Mouse (Mus musculus): ENCODE data around the gene Gabra4.

Gene Gabra4

DNA sequence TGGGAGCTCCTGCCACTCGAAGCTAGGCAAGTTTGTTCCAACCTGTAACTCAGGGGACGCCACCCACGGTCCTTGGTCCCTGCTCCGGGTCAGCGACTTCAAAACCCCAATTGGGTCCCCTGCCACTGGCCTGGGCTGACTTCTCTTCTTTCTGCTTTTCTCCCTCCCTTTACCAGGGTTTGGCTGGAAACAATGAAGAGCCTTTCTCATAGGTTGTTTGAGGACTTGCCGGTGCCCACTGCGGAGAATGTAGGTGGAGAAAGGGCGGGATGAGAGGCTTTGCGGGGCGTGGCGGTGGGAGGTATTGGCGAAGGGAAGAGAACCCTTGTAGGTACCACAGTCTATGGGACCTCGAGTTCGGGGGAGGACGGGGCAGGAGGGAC lies at the start of gene Gabra4:
Gabra4 (minus strand) TSS at position 194 of the 383 bp plus-strand sequence.
- DNase-seq (ENCODE audit: extremely low spot score, low spot score): no peak

DNA sequence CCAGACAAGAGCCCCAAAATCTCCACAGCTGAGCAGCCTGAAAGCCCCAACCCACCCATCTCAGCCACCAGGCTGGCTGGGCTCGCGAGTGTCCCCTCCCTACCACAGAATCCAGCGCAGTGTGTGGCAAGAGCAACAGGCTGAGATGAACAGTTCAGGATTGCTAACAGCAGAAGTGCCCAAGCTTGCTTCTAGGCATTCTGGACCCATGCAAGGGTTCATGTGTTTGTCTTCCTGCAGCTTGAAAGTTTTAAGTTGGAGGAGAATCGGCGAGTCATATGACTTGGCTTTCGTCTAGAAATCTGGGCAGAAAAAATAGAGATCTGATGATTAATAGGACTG lies 43.1 kb upstream of the Gabra4 start:
- no peak for DNase-seq (ENCODE audit: extremely low spot score, low spot score)

DNA sequence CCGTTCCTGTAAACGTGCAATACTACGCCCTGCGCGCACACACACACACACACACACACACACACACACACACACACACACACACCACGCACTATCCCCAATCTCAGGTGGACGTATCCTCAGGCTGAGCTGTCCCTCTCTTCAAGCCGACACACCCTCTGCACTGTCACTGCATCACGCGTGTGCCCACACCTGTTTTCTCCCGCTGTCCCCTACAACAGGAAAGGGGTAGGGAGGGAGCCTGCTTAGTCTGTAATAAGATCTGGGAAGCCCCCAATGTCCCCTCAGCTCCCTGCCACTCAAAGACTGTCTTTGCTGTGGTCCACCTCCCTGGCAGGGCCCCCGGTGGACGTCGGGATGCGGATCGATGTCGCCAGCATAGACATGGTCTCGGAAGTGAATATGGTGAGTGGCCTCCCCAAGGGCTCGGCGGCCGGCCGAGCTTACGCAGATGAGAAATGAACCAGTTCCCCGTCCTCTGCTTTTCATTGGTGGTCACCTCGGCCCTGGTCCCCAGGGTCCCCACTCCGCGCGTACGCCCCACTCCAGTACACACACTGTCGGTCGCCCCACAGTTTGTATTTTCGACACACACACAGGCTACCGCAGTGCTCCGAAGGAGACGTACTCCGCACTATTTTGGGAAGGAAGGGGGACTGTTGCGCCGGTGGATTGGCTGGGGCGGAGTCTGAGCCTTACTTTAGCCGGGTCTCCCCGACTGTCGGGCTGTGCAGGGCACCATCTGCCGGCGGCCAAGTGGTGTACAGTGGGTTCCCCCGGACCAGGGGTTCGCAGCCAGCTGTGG lies 42.6 kb upstream of the Gabra4 start:
- DNase-seq (ENCODE audit: extremely low spot score, low spot score): peak; percentile 71

DNA sequence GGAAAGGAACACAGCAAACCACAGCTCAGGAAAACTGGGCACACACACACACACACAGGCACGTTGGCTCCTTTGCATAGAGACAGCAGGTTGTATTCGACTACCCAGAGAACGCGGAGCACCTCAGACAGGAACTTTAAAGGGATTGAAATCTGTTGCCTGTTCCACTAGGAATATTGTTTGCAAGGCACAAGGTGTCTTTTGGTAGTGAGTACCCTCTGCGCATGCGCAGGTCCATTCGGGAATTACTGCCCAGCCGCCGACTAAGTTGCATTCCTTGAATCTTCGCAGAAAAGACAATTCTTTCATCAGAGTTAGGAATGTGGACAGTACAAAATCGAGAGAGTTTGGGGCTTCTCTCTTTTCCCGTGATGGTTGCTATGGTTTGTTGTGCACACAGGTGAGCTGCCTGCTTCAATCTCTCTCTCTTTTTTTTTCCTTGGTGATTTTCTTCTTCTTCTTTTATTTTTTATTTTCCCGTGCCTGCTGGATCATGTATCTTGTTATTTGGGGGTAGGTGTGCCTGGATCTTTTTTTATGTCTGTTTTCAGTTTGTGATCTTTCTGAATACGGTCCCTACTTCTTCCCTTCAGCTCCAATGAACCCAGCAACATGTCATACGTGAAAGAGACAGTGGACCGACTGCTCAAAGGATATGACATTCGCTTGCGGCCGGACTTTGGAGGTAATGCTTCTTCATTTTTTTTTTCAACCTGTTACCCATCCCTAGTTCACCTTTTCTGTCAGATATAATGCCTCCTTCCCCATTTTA lies 41.8 kb upstream of the Gabra4 start:
- DNase-seq (ENCODE audit: extremely low spot score, low spot score): peak; percentile 48

DNA sequence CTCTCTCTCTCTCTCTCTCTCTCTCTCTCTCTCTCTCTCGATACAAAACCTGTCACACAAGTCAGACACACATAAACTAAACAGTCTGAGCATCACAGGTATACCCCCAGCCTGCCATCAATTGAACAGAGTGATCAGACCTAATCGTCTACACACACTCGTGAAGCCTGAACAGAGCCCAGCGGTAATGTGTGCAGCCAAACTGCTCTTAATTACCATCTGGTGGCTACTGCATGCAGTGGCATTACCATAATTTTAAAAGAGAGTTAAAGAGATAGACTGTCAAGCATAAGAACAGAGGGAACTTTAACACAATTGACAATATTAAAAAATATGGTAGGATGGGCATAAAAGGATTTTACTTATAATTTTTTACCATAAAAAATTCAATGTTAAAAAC lies 7.5 kb upstream of the Gabra4 start:
- DNase-seq (ENCODE audit: extremely low spot score, low spot score): no peak

DNA sequence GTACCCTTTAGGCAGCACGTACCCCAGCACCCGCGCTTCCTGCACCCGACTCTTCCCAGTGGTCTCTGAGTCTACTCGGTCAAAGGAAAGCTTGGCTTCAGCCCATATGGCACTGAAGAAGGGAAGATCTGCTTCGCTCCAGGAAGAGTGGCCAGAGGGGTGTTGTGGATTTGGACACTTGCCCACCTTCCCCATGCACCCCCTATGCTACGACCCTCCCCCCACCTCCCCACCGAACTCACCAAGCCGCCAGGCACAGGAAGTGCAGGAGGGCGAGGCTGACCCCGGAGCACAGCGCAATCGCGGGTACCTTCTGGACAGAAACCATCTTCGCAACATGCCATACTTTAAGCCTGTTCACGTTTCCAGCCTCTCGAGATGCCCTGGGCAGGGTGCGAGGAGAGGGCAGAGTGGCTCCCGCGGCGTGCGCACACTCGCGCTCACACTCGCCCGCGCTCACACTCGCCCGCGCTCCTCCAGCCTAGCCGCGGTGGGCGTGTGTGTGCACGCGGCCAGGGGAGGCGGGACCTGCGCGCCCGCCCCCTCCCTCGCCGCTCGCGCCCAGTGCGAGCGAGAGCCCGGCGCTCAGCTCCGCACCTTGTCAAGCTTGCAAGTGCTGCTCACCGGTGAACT lies 510 bp downstream of the Gabra4 start, which contains the start of gene Gabrb1:
Gabrb1 (plus strand) TSS at position 632 of the 633 bp plus-strand sequence.
- DNase-seq (ENCODE audit: extremely low spot score, low spot score): peak; percentile 59

DNA sequence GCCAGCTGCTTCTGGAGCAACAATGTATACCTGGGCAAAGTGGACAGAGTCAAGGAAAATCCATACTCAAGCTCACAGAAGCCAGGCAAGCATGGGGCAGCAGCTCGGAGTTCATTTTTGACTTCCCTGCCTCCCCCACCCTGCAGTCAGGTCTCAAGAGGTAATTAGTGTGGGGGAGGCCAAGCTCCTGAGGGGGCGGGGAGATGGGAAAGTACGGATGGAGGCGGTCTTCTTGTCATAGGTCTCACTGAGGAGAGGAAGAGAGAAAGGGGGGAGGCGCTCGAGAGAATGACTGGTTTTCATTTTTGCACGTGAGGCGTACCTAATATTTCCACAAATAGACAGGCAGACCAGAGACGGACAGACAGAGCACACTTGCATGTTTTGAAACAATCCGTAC lies 1.3 kb downstream of the Gabra4 start:
- DNase-seq (ENCODE audit: extremely low spot score, low spot score): peak; percentile 14

DNA sequence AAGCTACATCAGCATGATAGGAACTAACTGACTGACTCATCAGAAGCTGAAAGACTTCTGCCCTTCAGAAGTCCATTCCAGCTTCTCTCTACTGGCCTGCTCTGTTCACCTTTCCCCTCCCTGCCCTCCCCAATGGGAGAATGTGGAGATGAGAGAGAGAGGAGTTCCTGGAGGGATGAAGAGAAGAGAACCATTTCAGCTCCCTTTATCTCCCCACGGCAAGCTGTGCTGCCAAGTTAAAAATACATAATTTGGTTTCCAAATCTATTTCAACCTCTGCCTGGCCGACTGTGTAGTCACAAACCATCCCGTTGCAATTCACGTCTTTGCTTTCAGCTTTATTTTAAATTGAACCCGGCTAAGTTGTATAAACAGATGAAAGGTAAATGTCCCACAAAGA lies 4.1 kb downstream of the Gabra4 start:
- DNase-seq (ENCODE audit: extremely low spot score, low spot score): no peak

DNA sequence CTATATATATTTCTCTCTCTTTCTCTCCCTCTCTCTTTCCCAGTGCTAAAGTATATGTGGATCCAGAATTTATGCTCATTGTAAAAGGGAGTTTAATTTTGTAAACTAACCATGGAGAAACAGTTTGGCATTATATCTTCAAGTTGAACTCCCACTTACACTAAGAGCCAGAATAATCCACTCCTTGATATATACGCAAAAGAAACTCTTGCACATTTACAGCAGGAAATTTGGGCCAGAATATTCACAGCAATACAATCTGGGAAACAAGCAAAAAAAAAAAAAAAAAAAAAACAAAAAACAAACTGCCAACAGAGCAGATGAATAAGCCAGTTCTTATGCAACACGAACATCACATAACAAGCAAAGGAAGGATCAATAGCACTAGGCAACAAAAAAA lies 10.0 kb downstream of the Gabra4 start:
- DNase-seq (ENCODE audit: extremely low spot score, low spot score): no peak

DNA sequence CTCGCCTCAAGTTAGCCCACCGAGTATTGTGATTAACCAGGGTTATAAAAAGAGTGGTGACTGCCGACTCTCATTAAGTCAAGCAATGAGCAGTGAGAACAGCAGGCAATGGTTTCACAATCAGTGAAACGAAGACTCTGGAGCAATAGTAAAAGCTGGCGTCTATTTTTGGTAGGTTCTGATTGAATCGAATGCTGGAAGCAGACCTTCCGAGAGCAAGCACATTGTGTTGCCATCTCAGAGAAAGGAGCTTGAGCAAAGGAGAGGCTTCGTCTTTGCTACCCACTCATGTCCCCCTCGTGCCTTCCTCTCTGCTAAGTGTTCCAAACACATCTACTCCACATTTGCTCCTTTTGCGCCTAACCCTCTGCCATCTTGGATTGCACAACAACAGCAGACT lies 18.3 kb downstream of the Gabra4 start:
- DNase-seq (ENCODE audit: extremely low spot score, low spot score): no peak

DNA sequence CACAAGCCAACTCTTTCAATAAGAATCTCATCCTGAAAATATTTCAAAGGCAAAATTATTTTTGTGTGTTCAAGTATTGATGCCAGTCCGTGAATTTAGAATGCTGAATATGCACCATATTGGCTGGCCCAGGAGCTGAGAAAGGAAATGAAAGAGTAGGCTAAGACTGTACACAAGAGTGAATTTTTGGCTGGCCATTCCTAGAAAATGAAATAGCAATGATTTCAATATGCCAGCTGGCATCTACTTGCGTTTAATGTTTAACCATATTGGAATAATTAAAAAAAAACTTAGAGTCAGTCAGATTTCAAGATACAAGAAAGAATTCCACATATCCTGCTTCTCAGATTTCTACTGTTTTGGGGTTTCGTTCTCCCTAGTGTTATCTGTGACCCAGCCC lies 30.3 kb downstream of the Gabra4 start:
- no peak for DNase-seq (ENCODE audit: extremely low spot score, low spot score)

DNA sequence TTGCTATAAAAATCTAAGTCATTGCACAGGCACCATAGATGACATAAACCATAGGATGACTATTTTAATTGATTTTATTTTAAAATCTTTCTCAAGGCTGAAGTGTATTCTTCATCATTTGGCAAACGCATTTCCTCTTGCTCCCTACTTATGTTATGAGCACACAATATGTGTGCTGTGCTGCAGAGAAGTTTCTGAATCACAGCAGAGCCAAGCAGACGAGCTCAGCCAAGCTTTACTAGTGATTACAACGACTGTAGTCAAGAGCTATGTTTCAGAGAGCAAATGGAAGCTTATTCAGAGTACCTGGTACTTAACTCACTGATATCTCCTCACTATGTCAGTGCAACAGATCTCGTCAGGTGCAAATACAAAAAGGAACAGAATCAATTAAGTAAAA lies 41.4 kb downstream of the Gabra4 start:
- DNase-seq (ENCODE audit: extremely low spot score, low spot score): no peak

DNA sequence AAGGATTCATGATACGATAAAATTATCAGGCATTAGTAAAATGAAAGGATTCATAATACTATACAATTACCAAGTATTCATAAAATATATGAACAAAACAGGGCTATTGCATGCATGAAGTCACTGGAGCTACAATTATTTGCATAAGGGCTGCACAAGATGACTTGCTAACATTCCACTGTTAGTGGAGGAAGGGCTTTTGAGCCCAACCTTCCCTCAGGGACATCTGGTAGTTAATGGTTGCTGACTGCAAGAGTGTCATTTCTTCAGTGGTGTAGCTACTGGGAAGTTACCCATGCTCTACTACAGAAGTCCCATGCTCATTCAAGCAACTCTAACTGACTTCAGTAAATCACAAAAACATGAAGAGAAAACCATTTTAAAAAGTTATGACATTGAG lies 43.8 kb downstream of the Gabra4 start:
- DNase-seq (ENCODE audit: extremely low spot score, low spot score): no peak

DNA sequence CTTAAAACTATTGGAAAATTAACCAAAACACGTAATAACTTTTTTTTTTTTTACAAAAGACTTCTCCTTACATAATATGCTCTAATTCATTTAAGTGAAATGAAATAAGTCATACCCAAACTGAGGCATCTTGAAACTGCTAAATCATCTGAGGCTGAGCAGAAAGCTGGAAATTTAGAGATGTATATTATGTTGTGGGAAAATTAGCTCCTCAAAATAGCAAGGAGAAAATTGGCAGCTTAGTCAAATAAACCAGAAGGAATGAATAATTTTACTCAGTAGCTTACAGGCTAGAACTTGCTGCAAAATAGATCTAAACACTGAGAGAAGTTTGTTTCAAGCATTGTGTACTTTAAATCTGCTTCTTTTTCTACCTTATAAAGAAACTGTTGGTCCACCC lies 49.4 kb downstream of the Gabra4 start:
- no peak for DNase-seq (ENCODE audit: extremely low spot score, low spot score)

DNA sequence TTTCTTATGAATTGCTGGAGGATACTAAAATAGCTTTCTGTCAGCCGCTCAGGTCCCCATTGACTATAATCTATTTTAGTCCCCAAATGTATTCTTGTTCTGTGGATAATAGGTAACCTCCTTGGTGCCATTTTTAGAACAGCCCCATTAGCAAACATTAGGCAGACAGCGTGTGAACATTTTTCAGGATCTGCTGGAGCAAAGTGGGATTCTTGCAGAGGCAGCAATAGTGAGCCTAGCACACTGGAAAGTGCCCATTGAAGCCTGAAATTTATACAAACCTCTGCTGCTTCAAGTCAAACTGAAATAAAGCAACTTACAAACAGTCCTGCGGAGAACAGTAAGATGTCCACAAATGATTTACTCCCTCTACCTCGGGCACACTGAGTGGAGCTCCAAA lies 51.2 kb downstream of the Gabra4 start:
- no peak for DNase-seq (ENCODE audit: extremely low spot score, low spot score)

DNA sequence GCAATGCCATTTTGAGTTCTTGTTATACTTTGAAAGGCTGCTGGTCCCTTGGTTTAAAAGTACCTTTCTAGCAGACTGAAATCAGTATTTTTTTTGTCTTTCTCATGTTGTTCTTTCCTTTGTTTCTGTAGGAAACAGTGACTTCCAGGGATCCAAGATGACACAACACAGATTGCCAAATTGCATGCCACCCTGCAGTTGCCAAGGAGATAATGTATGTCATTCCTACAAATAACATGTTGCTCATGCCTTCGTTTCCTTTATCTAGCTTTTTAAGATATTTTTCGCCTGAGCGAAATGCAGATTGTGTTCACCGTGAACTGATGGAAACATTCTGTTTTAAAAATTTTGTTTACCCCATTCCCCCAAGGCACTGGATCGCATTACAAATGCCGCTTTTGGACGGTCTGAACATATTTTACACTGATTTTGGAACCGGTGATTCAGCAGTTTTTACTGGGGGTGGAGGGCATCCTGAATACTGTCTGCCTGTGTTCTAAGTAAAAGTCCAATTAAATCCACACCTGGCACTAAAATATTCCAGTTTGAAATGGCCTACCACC lies 53.9 kb downstream of the Gabra4 start:
- DNase-seq (ENCODE audit: extremely low spot score, low spot score): no peak

DNA sequence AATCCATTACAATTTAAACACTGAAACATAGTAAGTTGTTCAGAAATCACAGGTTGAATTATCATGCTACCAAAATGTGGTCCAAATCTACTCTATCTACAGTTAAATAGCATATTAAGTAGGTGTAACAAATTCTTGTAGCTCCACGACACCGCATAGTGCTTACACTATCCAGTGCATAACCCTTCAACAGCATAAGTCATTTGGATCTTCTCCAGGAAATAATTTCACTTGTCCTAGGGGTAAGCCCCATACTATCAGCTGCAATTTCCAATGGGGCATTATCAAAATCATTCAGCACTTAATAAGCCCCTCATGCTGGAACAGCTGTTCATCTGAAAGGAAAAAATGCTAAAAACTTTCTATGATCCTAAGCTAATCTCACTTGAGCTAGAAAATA lies 62.8 kb downstream of the Gabra4 start:
- no peak for DNase-seq (ENCODE audit: extremely low spot score, low spot score)

DNA sequence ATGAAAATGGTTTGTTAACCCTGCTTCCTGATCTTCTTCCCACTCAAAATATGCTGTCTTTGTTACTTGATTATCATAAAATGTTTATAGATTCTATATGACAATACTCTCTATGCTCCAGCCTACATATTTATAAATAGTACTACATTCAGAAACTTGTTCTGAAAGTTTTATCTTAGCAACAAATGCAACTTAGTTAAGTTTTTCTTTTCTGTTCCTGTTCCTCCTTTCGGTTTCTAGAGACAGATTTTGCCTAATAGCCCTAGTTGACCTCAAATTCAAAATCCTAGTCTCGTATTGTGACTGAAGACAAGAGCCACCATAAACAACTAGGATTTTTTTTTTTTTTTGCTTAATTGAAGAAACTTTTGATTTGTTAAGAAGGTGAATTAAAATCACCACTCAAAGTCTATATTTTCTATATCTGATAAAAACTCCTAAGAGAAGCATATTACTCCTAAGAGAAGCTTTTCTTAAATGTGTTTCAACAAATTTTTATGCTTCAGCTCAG lies 64.3 kb downstream of the Gabra4 start:
- no peak for DNase-seq (ENCODE audit: extremely low spot score, low spot score)

DNA sequence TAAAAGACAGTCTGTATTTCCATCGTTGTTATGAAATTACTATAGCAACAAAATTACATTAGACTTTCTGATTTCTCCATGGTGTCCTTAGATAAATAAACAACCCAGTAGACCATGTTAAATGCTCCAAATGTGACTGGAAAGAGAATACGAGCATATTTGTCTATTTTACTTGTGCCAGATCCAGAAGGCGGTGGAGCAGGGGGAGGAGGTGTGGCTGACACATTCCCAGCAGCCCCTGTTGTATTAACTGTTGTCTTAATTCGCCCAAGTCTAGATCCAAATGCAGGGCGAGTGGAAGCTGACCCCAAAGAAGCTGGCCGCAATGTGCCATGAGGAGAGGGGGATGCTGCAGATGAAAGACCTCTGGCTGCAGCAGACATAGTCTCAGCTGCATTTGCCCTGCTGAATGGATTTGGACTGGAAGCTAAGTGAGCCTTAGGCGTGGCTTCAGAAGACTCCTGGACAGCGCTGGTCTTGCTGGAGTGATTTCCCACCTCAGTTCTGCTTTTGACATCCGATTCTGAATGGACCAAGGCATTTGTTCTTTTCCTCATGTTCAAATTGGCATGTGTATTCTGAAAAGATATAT lies 86.4 kb downstream of the Gabra4 start:
- no peak for DNase-seq (ENCODE audit: extremely low spot score, low spot score)

DNA sequence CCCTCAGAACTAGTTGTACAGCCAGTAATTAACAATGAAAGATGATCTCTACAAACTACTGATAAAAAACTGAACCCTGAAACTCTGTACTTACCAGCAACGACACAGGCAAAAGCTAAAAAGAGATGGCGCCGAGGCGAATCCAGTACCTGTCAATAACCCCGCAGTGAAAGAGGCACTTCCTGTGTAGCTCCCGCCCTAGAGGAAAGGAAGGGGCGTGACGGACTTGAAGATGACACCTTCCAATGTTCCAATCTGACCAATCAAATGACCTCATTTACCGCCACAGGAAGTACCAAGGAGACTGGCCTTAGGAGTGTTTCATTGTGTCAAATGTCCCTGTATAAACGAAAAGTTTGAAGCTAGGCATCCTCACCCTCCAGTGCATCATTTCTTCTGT lies 110.0 kb downstream of the Gabra4 start, which contains the start of gene Cox7b2:
Cox7b2 (minus strand) TSS at position 127 of the 400 bp plus-strand sequence.
- no peak for DNase-seq (ENCODE audit: extremely low spot score, low spot score)

DNA sequence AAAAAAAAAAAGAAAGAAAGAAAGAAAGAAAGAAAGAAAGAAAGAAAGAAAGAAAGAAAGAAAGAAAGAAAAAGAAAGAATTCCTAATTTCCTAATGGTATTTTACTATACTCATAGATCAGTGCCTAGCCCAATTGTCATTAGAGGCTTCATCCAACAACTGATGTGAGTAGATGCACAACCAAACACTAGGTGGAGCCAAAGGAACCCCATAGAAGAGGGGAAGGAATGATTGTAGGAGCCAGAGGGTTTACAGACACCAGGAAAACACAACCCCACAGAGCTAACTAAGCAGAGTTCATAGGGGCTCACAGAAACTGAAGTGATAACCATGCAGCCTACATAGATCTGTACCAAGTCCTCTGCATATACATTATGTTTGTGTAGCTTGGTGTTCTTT lies 112.6 kb downstream of the Gabra4 start:
- no peak for DNase-seq (ENCODE audit: extremely low spot score, low spot score)

Measured in neural tube, embryonic 10.5 days (tissue).